Mouse (Mus musculus): ENCODE results near the gene Mafg. TPM values are rescaled to one million over a fixed set of nuclear protein-coding genes. Genes with fewer than 3 reads are reported as not detected.
A peak's percentile ranks its signal among the peaks of the same experiment; 100 is the strongest.

Gene Mafg
- total and polyA plus RNA-seq, 3 experiments: 26.5 to 113 (median 54.0) TPM

GRCm38 (mm10) chr11:120654741-120655140 lies 21.3 kb upstream of the Mafg start:
- Histone ChIP-seq H3K4me1 (ENCODE audit: control insufficient read depth in 1 of 2, insufficient read depth in 2 of 2, low read length in 2 of 2) (no peaks in the 10 kb centered on the region), H3K79me2 (ENCODE audit: control insufficient read depth, insufficient read depth, low read length, poor library complexity) (no peaks in the 10 kb centered on the region), H3K4me3 (ENCODE audit: control insufficient read depth in 1 of 2, insufficient read depth in 1 of 2, low read depth in 2 of 2, low read length in 2 of 2) (no peak overlapping the region), H3K27ac (ENCODE audit: control insufficient read depth, low read depth, low read length) (no peak overlapping the region), H3K9me3 (replicated peaks; ENCODE audit: insufficient read depth, low read length) (no peaks in the 10 kb centered on the region), H3K27me3 (ENCODE audit: control insufficient read depth in 1 of 2, insufficient read depth in 2 of 2, low read length in 2 of 2) (peaks cover 2 to 7% of the 10 kb centered on the region in 2 experiments; a peak in 3 of 4 replicates), H3K9ac (ENCODE audit: control insufficient read depth, low read depth, low read length, poor library complexity, severe bottlenecking) (no peak overlapping the region), H3K36me3 (ENCODE audit: control insufficient read depth in 1 of 2, insufficient read depth in 2 of 2, low read length in 2 of 2) (no peaks in the 10 kb centered on the region)
- TF ChIP-seq SMC3 (IDR thresholded peaks at IDR 0.05; ENCODE audit: low read depth, low read length): no peak
- TF ChIP-seq POLR2AphosphoS5 (IDR thresholded peaks at IDR 0.05; ENCODE audit: borderline replicate concordance, low read depth, low read length): no peak
- no peak for TF ChIP-seq UBTF (IDR thresholded peaks at IDR 0.05; ENCODE audit: borderline replicate concordance, insufficient read depth, low read depth, low read length)
- no peak for TF ChIP-seq MXI1 (IDR thresholded peaks at IDR 0.05; ENCODE audit: low read depth, low read length)
- TF ChIP-seq TCF12 (IDR thresholded peaks at IDR 0.05; ENCODE audit: low read depth, low read length): no peak
- no peak for TF ChIP-seq ZNF384 (IDR thresholded peaks at IDR 0.05; ENCODE audit: low read depth, low read length)
- TF ChIP-seq JUND (IDR thresholded peaks at IDR 0.05; ENCODE audit: low read depth, low read length): no peak
- TF ChIP-seq USF1 (IDR thresholded peaks at IDR 0.05; ENCODE audit: low read depth, low read length): no peak
- no peak for DNase-seq (ENCODE audit: low read depth, low spot score)

- no peaks in the 10 kb centered on the region for H3K79me2 ChIP-seq (ENCODE audit: control insufficient read depth, insufficient read depth, low read length, poor library complexity)
- no peak overlapping the region for H3K27ac ChIP-seq (ENCODE audit: control insufficient read depth, low read depth, low read length)
- H3K4me1 ChIP-seq (ENCODE audit: control insufficient read depth in 1 of 2, insufficient read depth in 2 of 2, low read length in 2 of 2): no peaks in the 10 kb centered on the region
- no peak overlapping the region for H3K4me3 ChIP-seq (ENCODE audit: control insufficient read depth in 1 of 2, insufficient read depth in 1 of 2, low read depth in 2 of 2, low read length in 2 of 2)
- peaks cover 0 to 2% of the 10 kb centered on the region in 2 experiments; a peak in 1 of 4 replicates for H3K27me3 ChIP-seq (ENCODE audit: control insufficient read depth in 1 of 2, insufficient read depth in 2 of 2, low read length in 2 of 2)
- no peak overlapping the region for H3K9ac ChIP-seq (ENCODE audit: control insufficient read depth, low read depth, low read length, poor library complexity, severe bottlenecking)
- no peaks in the 10 kb centered on the region for H3K36me3 ChIP-seq (ENCODE audit: control insufficient read depth in 1 of 2, insufficient read depth in 2 of 2, low read length in 2 of 2)
- H3K9me3 ChIP-seq (replicated peaks; ENCODE audit: insufficient read depth, low read length): no peaks in the 10 kb centered on the region
- peak; percentile 61 for DNase-seq (ENCODE audit: low read depth, low spot score)
- TF ChIP-seq POLR2AphosphoS5 (IDR thresholded peaks at IDR 0.05; ENCODE audit: borderline replicate concordance, low read depth, low read length) (no peak), MYC (IDR thresholded peaks at IDR 0.05; ENCODE audit: low read depth, low read length) (peak; percentile 70), CTCF (IDR thresholded peaks at IDR 0.05 in 2 of 3, conservative IDR thresholded peaks at IDR 0.05 in 1 of 3; ENCODE audit: control insufficient read depth in 1 of 3, insufficient read depth in 1 of 3, low read depth in 2 of 3, low read length in 3 of 3, poor library complexity in 1 of 3, severe bottlenecking in 1 of 3) (peak; percentile 63 to 75 (median 69)), ZNF384 (IDR thresholded peaks at IDR 0.05; ENCODE audit: low read depth, low read length) (no peak), UBTF (IDR thresholded peaks at IDR 0.05; ENCODE audit: borderline replicate concordance, insufficient read depth, low read depth, low read length) (no peak), POLR2A (IDR thresholded peaks at IDR 0.05; ENCODE audit: control insufficient read depth in 1 of 2, insufficient read depth in 1 of 2, low read depth in 1 of 2, low read length in 2 of 2, poor library complexity in 1 of 2) (no peak), ETS1 (IDR thresholded peaks at IDR 0.05; ENCODE audit: low read depth, low read length) (no peak), ZKSCAN1 (IDR thresholded peaks at IDR 0.05; ENCODE audit: low read depth, low read length) (no peak), TAL1 (IDR thresholded peaks at IDR 0.05; ENCODE audit: low read length) (no peak), MAZ (IDR thresholded peaks at IDR 0.05; ENCODE audit: low read depth, low read length) (no peak), RAD21 (IDR thresholded peaks at IDR 0.05; ENCODE audit: low read depth, low read length) (peak; percentile 32), CHD2 (IDR thresholded peaks at IDR 0.05; ENCODE audit: low read length) (no peak), USF2 (IDR thresholded peaks at IDR 0.05; ENCODE audit: borderline replicate concordance in 1 of 2, insufficient read depth in 1 of 2, low read depth in 1 of 2, low read length in 2 of 2) (no peak), EP300 (IDR thresholded peaks at IDR 0.05; ENCODE audit: low read depth in 1 of 2, low read length in 2 of 2) (no peak), MAFK (IDR thresholded peaks at IDR 0.05; ENCODE audit: borderline replicate concordance, low read depth, low read length) (no peak), POLR2AphosphoS2 (IDR thresholded peaks at IDR 0.05; ENCODE audit: low read length) (no peak), ELF1 (IDR thresholded peaks at IDR 0.05; ENCODE audit: low read depth, low read length) (no peak), BHLHE40 (IDR thresholded peaks at IDR 0.05; ENCODE audit: borderline replicate concordance, low read depth, low read length) (no peak), NELFE (IDR thresholded peaks at IDR 0.05; ENCODE audit: low read depth, low read length) (no peak), CHD1 (IDR thresholded peaks at IDR 0.05; ENCODE audit: low read depth, low read length) (no peak), ZMIZ1 (IDR thresholded peaks at IDR 0.05; ENCODE audit: low read depth, low read length) (no peak), GATA1 (IDR thresholded peaks at IDR 0.05; ENCODE audit: low read depth, low read length) (no peak), MXI1 (IDR thresholded peaks at IDR 0.05; ENCODE audit: low read depth, low read length) (no peak), RCOR1 (IDR thresholded peaks at IDR 0.05; ENCODE audit: low read depth, low read length) (no peak), MYB (IDR thresholded peaks at IDR 0.05; ENCODE audit: low read depth, low read length) (no peak), ZC3H11A (IDR thresholded peaks at IDR 0.05; ENCODE audit: low read depth, low read length) (peak; percentile 28), SMC3 (IDR thresholded peaks at IDR 0.05; ENCODE audit: low read depth, low read length) (peak; percentile 77), SIN3A (IDR thresholded peaks at IDR 0.05; ENCODE audit: low read length) (no peak), TBP (IDR thresholded peaks at IDR 0.05; ENCODE audit: low read depth, low read length) (no peak)
Measured at GRCm38 (mm10) chr11:120651872-120652271, 18.5 kb upstream of the Mafg start.
